Mouse (Mus musculus): Measurements from ENCODE around the gene Lpp.

GRCm38 (mm10) chr16:24454493-24454892, 61.2 kb downstream of the Lpp start:
- TF ChIP-seq CTCF (IDR thresholded peaks at IDR 0.05; ENCODE audit: insufficient read depth, low read depth, low read length) (no peak), POLR2A (IDR thresholded peaks at IDR 0.05; ENCODE audit: insufficient read depth, low read depth, low read length) (no peak)
